Mouse (Mus musculus) spleen, adult 2 months (tissue): Measurements from ENCODE around the gene Zfp260.

Experiments
- CTCF ChIP-seq: fragments of 200-500 bp; IDR thresholded peaks from 2 replicates; pipeline ENCODE4 v1.5.1; 2011; ENCODE audit warnings: mild to moderate bottlenecking, inconsistent platforms; ENCODE audit not compliant: insufficient read depth, insufficient read length, insufficient replicate concordance; ENCODE audit errors: extremely low read depth
- POLR2A ChIP-seq: fragments of 200-500 bp; IDR thresholded peaks from 2 replicates; pipeline ENCODE4 v1.6.1; 2011; ENCODE audit warnings: low read depth, low read length, inconsistent platforms

DNA sequence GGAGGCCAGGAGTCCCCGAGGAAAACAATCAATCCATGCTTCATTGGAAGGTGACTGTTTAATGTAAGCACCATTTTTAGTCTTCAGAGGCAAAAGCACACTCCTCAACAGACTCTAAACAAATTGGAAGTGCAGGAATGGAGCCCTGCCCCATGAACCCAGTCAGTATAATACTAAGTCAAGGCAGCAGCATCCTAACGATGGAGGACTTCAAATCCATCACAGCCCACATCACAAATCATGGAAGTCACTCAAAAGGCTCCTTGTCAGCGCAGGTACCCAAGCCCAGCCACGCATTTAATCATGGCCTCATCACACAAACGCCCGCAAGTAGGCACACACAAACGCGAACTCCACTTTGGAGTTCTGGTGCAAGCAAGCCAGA lies 48.6 kb downstream of the Zfp260 start:
- TF ChIP-seq POLR2A (no peak), CTCF (no peak)
